Mouse (Mus musculus) mature B cell (primary cell): ENCODE results near the gene Rbm24.

Experiments used
- in situ Hi-C: fragments of 300-500 bp; cut with MboI; formaldehyde crosslinking; loops from 2 replicates; pipeline ENCODE4 v1.14.3; 2019

Rbm24 gene

DNA sequence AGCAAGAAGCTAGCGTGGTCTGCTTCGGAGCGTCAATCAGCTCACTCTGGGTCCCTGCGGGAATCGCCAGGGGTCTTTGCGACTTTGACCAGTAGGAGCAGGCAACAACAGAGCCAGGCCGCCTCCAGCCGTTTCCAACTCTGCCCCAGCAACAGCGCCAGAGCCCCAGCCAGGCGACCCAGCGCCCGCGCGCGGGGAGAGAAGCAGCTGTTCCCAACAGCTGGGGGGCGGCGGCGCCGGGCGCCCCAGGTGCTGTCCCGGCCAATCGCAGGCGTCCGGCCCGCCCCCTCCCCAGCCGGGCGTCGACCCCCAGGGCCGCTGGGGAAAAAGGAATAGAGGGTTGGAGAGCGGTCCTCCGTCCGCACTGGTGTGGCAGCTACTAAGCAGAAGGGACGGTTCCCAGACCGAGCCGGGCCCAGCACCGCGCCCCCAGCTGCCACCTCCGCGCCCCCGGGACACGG is at the start of gene Rbm24:
TSS of gene Rbm24 (plus strand) at position 294 of the 461 bp plus-strand sequence.
- in situ Hi-C loops = no loop called here

- in situ Hi-C loops = no loop called here
These were observed 45.4 kb upstream of the Rbm24 start for GRCm38 (mm10) chr13:46372884-46373283.

- in situ Hi-C loops = no loop called here
These were observed 42.9 kb upstream of the Rbm24 start for GRCm38 (mm10) chr13:46375371-46375770.

GRCm38 (mm10) chr13:46387396-46387795 is 30.8 kb upstream of the Rbm24 start:
- in situ Hi-C loops = no loop called here

- in situ Hi-C loops = no loop called here
These were observed 26.6 kb upstream of the Rbm24 start for GRCm38 (mm10) chr13:46391654-46392053.

GRCm38 (mm10) chr13:46392893-46393292 is 25.3 kb upstream of the Rbm24 start:
- in situ Hi-C loops = no loop called here

GRCm38 (mm10) chr13:46393936-46394335 is 24.3 kb upstream of the Rbm24 start:
- in situ Hi-C loops = no loop called here

DNA sequence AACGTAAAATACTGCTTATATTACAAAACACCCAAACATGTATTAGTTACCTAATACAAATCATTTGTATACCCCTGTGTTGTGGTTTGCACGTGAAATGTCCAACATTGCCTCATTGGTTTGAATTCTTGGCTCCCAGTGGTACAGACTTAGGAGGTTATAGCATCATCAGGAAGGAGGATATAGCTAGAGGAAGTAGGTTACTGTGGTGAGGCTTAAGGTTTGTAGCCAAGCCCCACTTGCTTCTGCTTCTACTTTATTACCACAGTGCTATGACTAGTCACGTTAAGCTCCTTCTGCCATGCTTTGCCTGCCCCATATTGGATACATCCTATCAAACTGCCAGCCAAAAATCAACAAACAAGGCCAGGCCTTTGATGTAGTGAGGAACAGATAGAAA is 21.0 kb upstream of the Rbm24 start:
- in situ Hi-C loops = no loop called here

GRCm38 (mm10) chr13:46407151-46407550 is 11.1 kb upstream of the Rbm24 start:
- in situ Hi-C loops = no loop called here

- in situ Hi-C loops = no loop called here
These were observed 6.0 kb upstream of the Rbm24 start for GRCm38 (mm10) chr13:46412247-46412646.

GRCm38 (mm10) chr13:46413588-46413987 is 4.6 kb upstream of the Rbm24 start:
- in situ Hi-C loops = no loop called here

GRCm38 (mm10) chr13:46414050-46414449 is 4.2 kb upstream of the Rbm24 start:
- in situ Hi-C loops = no loop called here

GRCm38 (mm10) chr13:46416021-46416420 is 2.2 kb upstream of the Rbm24 start:
- in situ Hi-C loops = no loop called here

- in situ Hi-C loops = no loop called here
These were observed 640 bp upstream of the Rbm24 start for GRCm38 (mm10) chr13:46417594-46417993.

DNA sequence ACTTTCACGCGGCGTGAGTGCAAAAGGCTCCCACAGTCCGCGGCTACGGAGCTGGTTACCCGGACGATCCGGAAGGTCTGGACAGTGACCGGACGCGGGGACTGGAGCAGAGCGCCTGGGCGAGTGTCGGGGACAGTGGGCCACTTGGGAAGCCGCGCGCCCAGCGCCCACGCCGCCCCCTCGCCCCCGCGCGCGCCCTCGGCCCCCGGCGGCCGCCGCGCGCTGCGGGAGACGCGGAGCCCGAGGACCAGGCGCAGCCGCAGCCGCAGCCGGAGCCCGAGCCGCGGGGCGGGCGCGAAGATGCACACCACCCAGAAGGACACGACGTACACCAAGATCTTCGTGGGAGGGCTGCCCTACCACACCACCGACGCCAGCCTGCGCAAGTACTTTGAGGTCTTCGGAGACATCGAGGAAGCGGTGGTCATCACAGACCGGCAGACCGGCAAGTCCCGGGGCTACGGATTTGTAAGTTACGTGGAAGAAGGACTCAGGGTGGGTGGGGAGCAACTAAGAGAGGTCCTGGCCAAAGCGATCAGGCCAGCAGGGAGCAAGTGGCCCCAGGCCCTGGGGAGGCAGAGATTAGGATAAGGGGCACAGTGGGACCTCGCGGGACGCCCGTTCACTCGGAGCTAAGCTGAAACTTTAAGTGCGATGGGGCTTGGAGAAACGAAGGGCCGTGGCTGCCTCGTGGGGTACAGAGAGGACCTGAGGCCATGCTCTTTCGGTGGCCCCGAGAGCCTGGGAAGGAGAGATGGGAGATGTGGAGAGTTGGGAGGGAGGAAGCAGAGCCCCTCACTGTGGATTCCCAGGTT is 704 bp downstream of the Rbm24 start:
- in situ Hi-C loops = no loop called here

DNA sequence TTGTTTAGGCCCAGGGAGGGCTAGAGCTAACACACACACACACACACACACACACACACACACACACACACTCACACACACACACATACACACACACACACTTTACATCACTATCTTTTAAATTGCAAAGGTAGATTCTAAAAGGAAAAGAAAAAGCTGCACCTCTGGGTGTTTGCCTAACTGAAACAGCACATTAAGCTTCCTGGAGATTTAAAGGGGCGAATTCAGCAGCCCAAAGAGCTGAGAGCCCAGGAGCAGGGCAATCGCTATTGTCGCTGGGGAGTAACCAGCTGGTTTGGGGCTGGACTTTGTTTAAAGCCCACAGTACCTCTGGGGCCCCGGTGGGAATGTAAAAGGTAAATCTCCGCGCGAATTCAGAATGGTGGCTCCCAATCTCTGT is 1.4 kb downstream of the Rbm24 start:
- in situ Hi-C loops = no loop called here

- in situ Hi-C loops = no loop called here
These were observed 1.9 kb downstream of the Rbm24 start for GRCm38 (mm10) chr13:46420095-46420494.

- in situ Hi-C loops = no loop called here
These were observed 5.6 kb downstream of the Rbm24 start for GRCm38 (mm10) chr13:46423805-46424204.

GRCm38 (mm10) chr13:46424376-46424775 is 6.1 kb downstream of the Rbm24 start:
- in situ Hi-C loops = no loop called here

- in situ Hi-C loops = no loop called here
These were observed 8.5 kb downstream of the Rbm24 start for GRCm38 (mm10) chr13:46426651-46427269.

GRCm38 (mm10) chr13:46428964-46429363 is 10.7 kb downstream of the Rbm24 start:
- in situ Hi-C loops = no loop called here

- in situ Hi-C loops = no loop called here
These were observed 11.6 kb downstream of the Rbm24 start for GRCm38 (mm10) chr13:46429866-46430265.

DNA sequence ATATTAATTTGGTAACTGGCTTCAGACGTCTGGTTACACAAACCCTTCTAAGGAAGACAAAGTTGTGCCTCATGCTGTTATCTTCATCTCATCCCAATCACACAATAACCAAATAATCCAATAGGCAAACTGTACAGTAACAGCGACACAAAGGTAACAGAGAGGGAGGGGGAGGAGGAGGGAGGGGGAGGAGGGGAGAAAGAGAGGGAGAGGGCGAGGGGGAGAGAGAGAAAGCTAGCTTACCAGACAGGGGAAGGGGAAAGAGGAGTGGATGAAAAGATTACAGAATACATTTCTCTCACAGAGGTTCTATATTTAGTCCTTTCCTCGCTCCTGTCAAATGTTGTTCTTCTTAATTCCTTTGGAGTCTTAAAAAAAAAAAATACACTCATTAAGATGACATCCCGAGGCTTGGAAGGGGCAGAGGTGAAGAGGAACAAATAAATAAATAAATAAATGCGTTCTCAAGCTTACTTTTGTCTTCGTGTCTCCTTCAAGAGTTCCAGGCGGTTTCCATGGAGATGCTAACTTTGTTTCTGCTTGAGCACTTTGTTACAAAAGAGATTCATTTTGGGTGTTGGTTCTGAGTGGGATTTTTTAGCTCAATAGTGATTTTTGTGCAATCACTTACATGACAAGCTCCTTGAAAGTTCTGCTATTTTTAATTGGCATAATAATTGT is 15.8 kb downstream of the Rbm24 start:
- in situ Hi-C loops = no loop called here
